Comparison of ENCODE assay signal across 20 mouse cellular contexts in genomic region chr13:109645910-109646284, GRCm38 (mm10).
DNase-seq lines count a peak whose midpoint lies in the region; ATAC-seq and TF ChIP-seq lines count a peak whose summit lies in the region.
"Had no signal": no experiment of that assay in that cellular context is flagged by ENCODE, and none has a peak within 500 bp of the region (broad histone marks: within the 10 kb centered on the region; RNA-seq: fewer than 3 reads in every experiment).

No protein-coding gene starts in this region.

- TF ChIP-seq EP300 in MEL (IDR thresholded peaks at IDR 0.05; ENCODE audit: low read depth in 1 of 2, low read length in 2 of 2) = no peak

- WGBS in embryonic facial prominence, embryonic 11.5 days = 47% methylated on average over 6 of the region's 6 CpGs
- 56% methylated on average over 6 of the region's 6 CpGs for WGBS in embryonic facial prominence, embryonic 10.5 days
- 68% methylated on average over 6 of the region's 6 CpGs for WGBS in heart, embryonic 16.5 days
- 43% methylated on average over 6 of the region's 6 CpGs for WGBS in hindbrain, embryonic 16.5 days

- H3K36me3 ChIP-seq in embryonic facial prominence, embryonic 11.5 days (replicated peaks; ENCODE audit: control insufficient read depth, insufficient read depth, low read depth, low read length) = no peaks in the 10 kb centered on the region
- H3K36me3 ChIP-seq in embryonic facial prominence, embryonic 10.5 days (replicated peaks) = no peaks in the 10 kb centered on the region
- H3K36me3 ChIP-seq in heart, embryonic 16.5 days (ENCODE audit: control insufficient read depth, insufficient read depth) = no peaks in the 10 kb centered on the region
- peaks cover 0 to 63% of the 10 kb centered on the region in 2 experiments; a peak in 2 of 4 replicates for H3K36me3 ChIP-seq in MEL (ENCODE audit: control insufficient read depth in 1 of 2, insufficient read depth in 2 of 2, low read length in 2 of 2)
- no peaks in the 10 kb centered on the region for H3K36me3 ChIP-seq in hindbrain, embryonic 16.5 days (ENCODE audit: control insufficient read depth, insufficient read depth, low read length)
- H3K36me3 ChIP-seq: G1E; hindbrain, embryonic 15.5 days; midbrain, embryonic 10.5 days had no signal

- no peak overlapping the region for H3K4me2 ChIP-seq in embryonic facial prominence, embryonic 11.5 days (ENCODE audit: low read depth, low read length)
- peak overlapping the region; percentile 19 for H3K4me2 ChIP-seq in heart, embryonic 16.5 days (ENCODE audit: low read depth, low read length)
- peak overlapping the region; percentile 2; the same call in 1 of the 2 replicates for H3K4me2 ChIP-seq in hindbrain, embryonic 16.5 days (ENCODE audit: low read length)
- H3K4me2 ChIP-seq: hindbrain, embryonic 15.5 days; lung, embryonic 14.5 days had no signal

- no peak for TF ChIP-seq POLR2A in MEL (IDR thresholded peaks at IDR 0.05; ENCODE audit: control insufficient read depth in 1 of 2, insufficient read depth in 1 of 2, low read depth in 1 of 2, low read length in 2 of 2, poor library complexity in 1 of 2)

- DNase-seq in embryonic facial prominence, embryonic 11.5 days (ENCODE audit: low spot score) = peak; percentile 82
- no peak for DNase-seq in embryonic facial prominence, embryonic 10.5 days (ENCODE audit: low spot score)
- DNase-seq in heart, postnatal 36 days = no peak
- no peak for DNase-seq in MEL (ENCODE audit: low read depth, low spot score)
- DNase-seq in frontal cortex, postnatal 36 days (ENCODE audit: low spot score in 2 of 2) = no peak
- DNase-seq in embryo, embryonic 9.5 days (ENCODE audit: extremely low spot score) = no peak
- DNase-seq: cerebellum, postnatal 10 days; gastrocnemius, postnatal 14 days; kidney, adult 18-20 months; kidney, postnatal 25 days; layer of hippocampus, adult 9-11 months; lung, embryonic 14.5 days; lung, postnatal 4 days had no signal

- H3K9me3 ChIP-seq in embryonic facial prominence, embryonic 11.5 days (replicated peaks; ENCODE audit: control insufficient read depth, low read length) = no peaks in the 10 kb centered on the region
- no peaks in the 10 kb centered on the region for H3K9me3 ChIP-seq in embryonic facial prominence, embryonic 10.5 days
- no peaks in the 10 kb centered on the region for H3K9me3 ChIP-seq in heart, embryonic 16.5 days (replicated peaks; ENCODE audit: control insufficient read depth, low read length)
- no peaks in the 10 kb centered on the region for H3K9me3 ChIP-seq in MEL (replicated peaks; ENCODE audit: insufficient read depth, low read length)
- no peaks in the 10 kb centered on the region for H3K9me3 ChIP-seq in hindbrain, embryonic 16.5 days (ENCODE audit: control insufficient read depth, low read length)
- H3K9me3 ChIP-seq: G1E; hindbrain, embryonic 15.5 days; midbrain, embryonic 10.5 days had no signal

- H3K27ac ChIP-seq in embryonic facial prominence, embryonic 11.5 days (replicated peaks; ENCODE audit: low read depth, low read length) = no peak overlapping the region
- H3K27ac ChIP-seq in embryonic facial prominence, embryonic 10.5 days (replicated peaks) = no peak overlapping the region
- no peak overlapping the region for H3K27ac ChIP-seq in heart, embryonic 16.5 days (ENCODE audit: low read length)
- H3K27ac ChIP-seq in MEL (ENCODE audit: control insufficient read depth, low read depth, low read length) = peak overlapping the region; percentile 60; the same call in 1 of the 2 replicates
- H3K27ac ChIP-seq in hindbrain, embryonic 16.5 days (ENCODE audit: low read depth, low read length) = no peak overlapping the region
- H3K27ac ChIP-seq: hindbrain, embryonic 15.5 days; midbrain, embryonic 10.5 days had no signal

- no peak for TF ChIP-seq RAD21 in MEL (IDR thresholded peaks at IDR 0.05; ENCODE audit: low read depth, low read length)

- TF ChIP-seq CTCF in MEL (IDR thresholded peaks at IDR 0.05 in 2 of 3, conservative IDR thresholded peaks at IDR 0.05 in 1 of 3; ENCODE audit: control insufficient read depth in 1 of 3, insufficient read depth in 1 of 3, low read depth in 2 of 3, low read length in 3 of 3, poor library complexity in 1 of 3, severe bottlenecking in 1 of 3) = no peak

- no peak overlapping the region for H3K9ac ChIP-seq in embryonic facial prominence, embryonic 11.5 days (replicated peaks; ENCODE audit: low read length)
- no peak overlapping the region for H3K9ac ChIP-seq in heart, embryonic 16.5 days (ENCODE audit: low read length)
- no peak overlapping the region for H3K9ac ChIP-seq in MEL (ENCODE audit: control insufficient read depth, low read depth, low read length, poor library complexity, severe bottlenecking)
- H3K9ac ChIP-seq in hindbrain, embryonic 16.5 days (ENCODE audit: low read depth, low read length) = no peak overlapping the region
- H3K9ac ChIP-seq: hindbrain, embryonic 15.5 days; lung, embryonic 14.5 days had no signal

- no peak overlapping the region for H3K4me3 ChIP-seq in embryonic facial prominence, embryonic 11.5 days (ENCODE audit: low read depth, low read length)
- no peak overlapping the region for H3K4me3 ChIP-seq in embryonic facial prominence, embryonic 10.5 days
- peak overlapping the region; percentile 22 for H3K4me3 ChIP-seq in heart, embryonic 16.5 days (ENCODE audit: low read length)
- no peak overlapping the region for H3K4me3 ChIP-seq in MEL (ENCODE audit: control insufficient read depth in 1 of 2, insufficient read depth in 1 of 2, low read depth in 2 of 2, low read length in 2 of 2)
- H3K4me3 ChIP-seq in hindbrain, embryonic 16.5 days (ENCODE audit: low read length) = no peak overlapping the region
- H3K4me3 ChIP-seq: hindbrain, embryonic 15.5 days; midbrain, embryonic 10.5 days; myocyte had no signal

- 0 out of 2 replicates have a peak, but pooled peaks have one; percentile 57 for ATAC-seq in embryonic facial prominence, embryonic 11.5 days (replicated peaks; ENCODE audit: insufficient number of reproducible peaks, low FRiP score, low TSS enrichment, low read depth)
- ATAC-seq in heart, embryonic 16.5 days (replicated peaks; ENCODE audit: extremely low read depth, insufficient read depth, low FRiP score) = peak; percentile 35; the same call in 1 of the 2 replicates
- peak; percentile 26; the same call in 1 of the 2 replicates for ATAC-seq in hindbrain, embryonic 16.5 days
- ATAC-seq: CD4-positive, CD25-positive, alpha-beta regulatory T cell, adult 4 months had no signal

- H3K27me3 ChIP-seq in embryonic facial prominence, embryonic 11.5 days (ENCODE audit: control insufficient read depth, insufficient read depth, low read length) = no peaks in the 10 kb centered on the region
- H3K27me3 ChIP-seq in embryonic facial prominence, embryonic 10.5 days (replicated peaks; ENCODE audit: low read depth, poor library complexity, severe bottlenecking) = peaks cover 9% of the 10 kb centered on the region; the same call in 1 of the 2 replicates
- no peaks in the 10 kb centered on the region for H3K27me3 ChIP-seq in heart, embryonic 16.5 days (ENCODE audit: control insufficient read depth, insufficient read depth, low read length)
- H3K27me3 ChIP-seq in MEL (ENCODE audit: control insufficient read depth in 1 of 2, insufficient read depth in 2 of 2, low read length in 2 of 2) = no peaks in the 10 kb centered on the region
- no peaks in the 10 kb centered on the region for H3K27me3 ChIP-seq in hindbrain, embryonic 16.5 days (replicated peaks; ENCODE audit: control insufficient read depth, insufficient read depth, low read length)
- H3K27me3 ChIP-seq: hindbrain, embryonic 15.5 days had no signal

- H3K4me1 ChIP-seq in embryonic facial prominence, embryonic 11.5 days (ENCODE audit: control insufficient read depth, insufficient read depth, low read length) = peaks cover 3% of the 10 kb centered on the region; the same call in 1 of the 2 replicates
- H3K4me1 ChIP-seq in embryonic facial prominence, embryonic 10.5 days = peaks cover 31% of the 10 kb centered on the region
- peaks cover 22% of the 10 kb centered on the region for H3K4me1 ChIP-seq in heart, embryonic 16.5 days (ENCODE audit: control insufficient read depth, insufficient read depth, low read length)
- H3K4me1 ChIP-seq in MEL (ENCODE audit: control insufficient read depth in 1 of 2, insufficient read depth in 2 of 2, low read length in 2 of 2) = peaks cover 50 to 53% of the 10 kb centered on the region in 2 experiments
- H3K4me1 ChIP-seq in hindbrain, embryonic 16.5 days (ENCODE audit: control insufficient read depth, insufficient read depth, low read depth, low read length) = peaks cover 11% of the 10 kb centered on the region

- intact Hi-C loops in heart, postnatal 36 days (cut with DNase I) = no loop called here

- no peaks in the 10 kb centered on the region for H3K79me2 ChIP-seq in MEL (ENCODE audit: control insufficient read depth, insufficient read depth, low read length, poor library complexity)

TF ChIP-seq in MEL, 35 proteins besides CTCF, POLR2A, EP300 and RAD21:
- no peak for TF ChIP-seq MAFK (IDR thresholded peaks at IDR 0.05; ENCODE audit: borderline replicate concordance, low read depth, low read length)
- TF ChIP-seq ZNF384 (IDR thresholded peaks at IDR 0.05; ENCODE audit: low read depth, low read length) = no peak
- no peak for TF ChIP-seq USF2 (IDR thresholded peaks at IDR 0.05; ENCODE audit: borderline replicate concordance in 1 of 2, insufficient read depth in 1 of 2, low read depth in 1 of 2, low read length in 2 of 2)
- no peak for TF ChIP-seq HCFC1 (IDR thresholded peaks at IDR 0.05; ENCODE audit: low read depth, low read length)
- no peak for TF ChIP-seq USF1 (IDR thresholded peaks at IDR 0.05; ENCODE audit: low read depth, low read length)
- no peak for TF ChIP-seq CHD2 (IDR thresholded peaks at IDR 0.05; ENCODE audit: low read length)
TF ChIP-seq in MEL: peak in this region for 0.
